Mouse (Mus musculus) embryonic fibroblast, embryonic 13.5 days (primary cell): Measurements from ENCODE around the gene Sync.

Experiments
- CTCF ChIP-seq: IDR thresholded peaks from 2 replicates; pipeline ENCODE4 v1.5.1; 2011; ENCODE audit warnings: mild to moderate bottlenecking, control low read depth, low read length, moderate library complexity, borderline replicate concordance; ENCODE audit not compliant: insufficient read depth
- POLR2A ChIP-seq: IDR thresholded peaks from 2 replicates; pipeline ENCODE4 v1.6.1; 2011; ENCODE audit warnings: low read depth, mild to moderate bottlenecking, control low read depth, low read length, moderate library complexity

- no peak for TF ChIP-seq CTCF
- TF ChIP-seq POLR2A: no peak
These were observed 20.5 kb downstream of the Sync start for GRCm38 (mm10) chr4:129307936-129308335.
